In genomic region chr11:70016669-70017068, GRCm38 (mm10) we compare ENCODE assay signal across 8 mouse cellular contexts. TPM values are rescaled to one million over a fixed set of nuclear protein-coding genes. Genes with fewer than 3 reads are reported as not detected.
A peak's percentile ranks its signal among the peaks of the same experiment; 100 is the strongest.
DNase-seq lines count a peak whose midpoint lies in the region; ATAC-seq and TF ChIP-seq lines count a peak whose summit lies in the region.

Gene Dlg4 (plus strand): TSS chr11:70016942.

- peak within 1 kb of the TSS; percentile 74 for H3K4me3 ChIP-seq in kidney, embryonic 16.5 days (ENCODE audit: low read length)
- H3K4me3 ChIP-seq in heart, embryonic 13.5 days: peak within 1 kb of the TSS; percentile 66
- H3K4me3 ChIP-seq in stomach, postnatal 0 days (ENCODE audit: low read depth, low read length): peak within 1 kb of the TSS; percentile 58; the same call in 1 of the 2 replicates

- H3K4me1 ChIP-seq in kidney, embryonic 16.5 days (ENCODE audit: insufficient read depth, low read length): peaks cover 53% of the 10 kb centered on the region
- peaks cover 68% of the 10 kb centered on the region for H3K4me1 ChIP-seq in heart, embryonic 13.5 days
- peaks cover 6% of the 10 kb centered on the region; the same call in 1 of the 2 replicates for H3K4me1 ChIP-seq in stomach, postnatal 0 days (replicated peaks; ENCODE audit: control insufficient read depth, insufficient read depth)

- intact Hi-C loops in left cerebral cortex, postnatal 36 days (cut with DNase I): no loop called here

- H3K9ac ChIP-seq in kidney, embryonic 16.5 days (replicated peaks; ENCODE audit: low read length): peak within 1 kb of the TSS; percentile 85
- peak within 1 kb of the TSS; percentile 90 for H3K9ac ChIP-seq in heart, embryonic 13.5 days
- H3K9ac ChIP-seq in stomach, postnatal 0 days (ENCODE audit: low read length): peak within 1 kb of the TSS; percentile 79

- no peaks in the 10 kb centered on the region for H3K9me3 ChIP-seq in kidney, embryonic 16.5 days (ENCODE audit: low read length)
- H3K9me3 ChIP-seq in heart, embryonic 13.5 days: no peaks in the 10 kb centered on the region
- H3K9me3 ChIP-seq in stomach, postnatal 0 days (ENCODE audit: control insufficient read depth, low read length): no peaks in the 10 kb centered on the region

- H3K36me3 ChIP-seq in kidney, embryonic 16.5 days (ENCODE audit: insufficient read depth, low read length): peaks cover 19% of the 10 kb centered on the region
- H3K36me3 ChIP-seq in heart, embryonic 13.5 days: peaks cover 26% of the 10 kb centered on the region
- H3K36me3 ChIP-seq in stomach, postnatal 0 days (ENCODE audit: control insufficient read depth, insufficient read depth, low read length): peaks cover 14% of the 10 kb centered on the region

- H3K27me3 ChIP-seq in kidney, embryonic 16.5 days (ENCODE audit: insufficient read depth, low read length): no peaks in the 10 kb centered on the region
- no peaks in the 10 kb centered on the region for H3K27me3 ChIP-seq in heart, embryonic 13.5 days (replicated peaks)
- H3K27me3 ChIP-seq in stomach, postnatal 0 days (ENCODE audit: control insufficient read depth, insufficient read depth, low read length): no peaks in the 10 kb centered on the region

- no peak for ATAC-seq in kidney, embryonic 16.5 days (ENCODE audit: low FRiP score, low TSS enrichment)
- no peak for ATAC-seq in heart, embryonic 13.5 days (ENCODE audit: extremely low read depth, insufficient number of reproducible peaks, low FRiP score, low TSS enrichment)
- ATAC-seq in stomach, postnatal 0 days (ENCODE audit: low FRiP score, low TSS enrichment): no peak

- peak within 1 kb of the TSS; percentile 78 for H3K27ac ChIP-seq in kidney, embryonic 16.5 days (ENCODE audit: low read length)
- peak within 1 kb of the TSS; percentile 87 for H3K27ac ChIP-seq in heart, embryonic 13.5 days (replicated peaks)
- H3K27ac ChIP-seq in stomach, postnatal 0 days (replicated peaks): no peak within 1 kb of the TSS; the same call in 1 of the 2 replicates

- no peak for TF ChIP-seq CTCF in stomach, postnatal 0 days (IDR thresholded peaks at IDR 0.05; ENCODE audit: low read depth)

- WGBS in kidney, embryonic 16.5 days: 66% methylated on average over 3 of the region's 3 CpGs
- 63% methylated on average over 3 of the region's 3 CpGs for WGBS in heart, embryonic 13.5 days
- 69% methylated on average over 3 of the region's 3 CpGs for WGBS in stomach, postnatal 0 days

- peak within 1 kb of the TSS; percentile 94 for H3K4me2 ChIP-seq in kidney, embryonic 16.5 days (replicated peaks; ENCODE audit: low read depth, low read length)
- H3K4me2 ChIP-seq in heart, embryonic 13.5 days: peak within 1 kb of the TSS; percentile 86
- peak within 1 kb of the TSS; percentile 86 for H3K4me2 ChIP-seq in stomach, postnatal 0 days (replicated peaks; ENCODE audit: low read depth)

- no peak for TF ChIP-seq EP300 in stomach, postnatal 0 days (optimal IDR thresholded peaks at IDR 0.05)

- DNase-seq in kidney, adult 18-20 months: no peak
- peak; percentile 2 for DNase-seq in adrenal gland, postnatal 14 days
- no peak for DNase-seq in left cerebral cortex, postnatal 36 days (ENCODE audit: low spot score in 2 of 2)
- DNase-seq in stomach, postnatal 0 days (ENCODE audit: low spot score): no peak
- DNase-seq in B cell, adult 2 months: no peak
- no peak for DNase-seq in right cerebral cortex, postnatal 14 days

RNA-seq across cellular contexts. Expression of gene Dlg4, which starts in this region (rescaled TPM):
- 9.3 and 13.2 TPM in 2 replicates for polyA plus RNA-seq in kidney, embryonic 16.5 days (2015; fragmentation: Nextera tagmentation; extraction: Ambion mirVana)
- total RNA-seq in adrenal gland, postnatal 14 days (2021): 31.9 and 37.0 TPM in 2 replicates
- 4.7 and 5.1 TPM in 2 replicates for polyA plus RNA-seq in heart, embryonic 13.5 days (2015; fragmentation: Nextera tagmentation; extraction: Ambion mirVana)
- 100 to 1,000 TPM; 867 to 894 TPM for total RNA-seq in left cerebral cortex, postnatal 36 days (2021)
- 2.6 and 3.9 TPM in 2 replicates for polyA plus RNA-seq in stomach, postnatal 0 days (2015; fragmentation: Nextera tagmentation; extraction: Ambion mirVana)

Comparison
In these comparisons a context has a peak if more than half of its experiments do, and no peak if none do; other contexts are left out.
1. RNA of gene Dlg4 (total RNA-seq): 867 to 894 TPM in left cerebral cortex, postnatal 36 days; 31.9 to 37.0 TPM in adrenal gland, postnatal 14 days; every median in the first group is over 10 times any median in the second.
2. Peak in every context shown above with its lines, with median percentiles within 50 percentile points of each other: H3K4me2 ChIP-seq, H3K4me3 ChIP-seq and H3K9ac ChIP-seq.